Mouse (Mus musculus) thymus, adult 2 months (tissue): ENCODE data around the gene Abl1.

Source experiments
- CTCF ChIP-seq: fragments of 200-500 bp; IDR thresholded peaks from 2 replicates; pipeline ENCODE4 v1.5.1; 2012; ENCODE audit warnings: mild to moderate bottlenecking, control low read depth, low read length, moderate library complexity, borderline replicate concordance; ENCODE audit not compliant: control insufficient read depth, poor library complexity, insufficient read depth; ENCODE audit errors: extremely low read depth
- POLR2A ChIP-seq: fragments of 200-500 bp; IDR thresholded peaks from 2 replicates; pipeline ENCODE4 v1.6.1; 2012; ENCODE audit warnings: mild to moderate bottlenecking, low read length, control low read depth, moderate library complexity; ENCODE audit not compliant: control insufficient read depth, poor library complexity, insufficient read depth; ENCODE audit errors: extremely low read depth

- TF ChIP-seq CTCF (no peak), POLR2A (no peak)
Measured at GRCm38 (mm10) chr2:31762155-31762554, 74.0 kb downstream of the Abl1 start.
